Mouse (Mus musculus) lung, postnatal 25 days (tissue): ENCODE results near the gene Ccnd2.

ENCODE experiments used
- DNase-seq: peaks from one replicate; pipeline ENCODE4 v3.0.0; 2022; ENCODE audit warnings: low spot score

Gene Ccnd2

GRCm38 (mm10) chr6:127148526-127149302 is 3.3 kb downstream of the Ccnd2 start:
- no peak for DNase-seq

DNA sequence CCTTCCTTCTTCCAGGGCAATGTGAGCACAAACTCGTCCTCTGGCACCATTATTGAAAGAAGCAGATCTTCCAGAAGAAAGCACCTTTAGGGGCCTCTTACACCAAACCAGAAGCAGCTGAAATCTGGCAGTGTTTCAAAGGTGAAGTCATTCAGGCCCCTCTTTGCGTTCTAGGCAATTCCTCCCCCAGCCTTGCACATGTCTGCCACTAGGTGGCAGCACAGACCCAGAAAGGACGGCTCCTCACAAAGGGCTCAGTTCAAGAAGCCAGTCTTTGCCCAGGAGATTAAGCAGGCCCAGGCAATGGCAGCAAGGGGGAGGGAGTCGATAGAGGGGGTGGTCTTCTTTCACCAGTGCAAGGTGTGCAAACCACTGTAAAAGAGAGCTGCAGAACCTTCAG is 4.3 kb downstream of the Ccnd2 start:
- DNase-seq = peak; percentile 91

DNA sequence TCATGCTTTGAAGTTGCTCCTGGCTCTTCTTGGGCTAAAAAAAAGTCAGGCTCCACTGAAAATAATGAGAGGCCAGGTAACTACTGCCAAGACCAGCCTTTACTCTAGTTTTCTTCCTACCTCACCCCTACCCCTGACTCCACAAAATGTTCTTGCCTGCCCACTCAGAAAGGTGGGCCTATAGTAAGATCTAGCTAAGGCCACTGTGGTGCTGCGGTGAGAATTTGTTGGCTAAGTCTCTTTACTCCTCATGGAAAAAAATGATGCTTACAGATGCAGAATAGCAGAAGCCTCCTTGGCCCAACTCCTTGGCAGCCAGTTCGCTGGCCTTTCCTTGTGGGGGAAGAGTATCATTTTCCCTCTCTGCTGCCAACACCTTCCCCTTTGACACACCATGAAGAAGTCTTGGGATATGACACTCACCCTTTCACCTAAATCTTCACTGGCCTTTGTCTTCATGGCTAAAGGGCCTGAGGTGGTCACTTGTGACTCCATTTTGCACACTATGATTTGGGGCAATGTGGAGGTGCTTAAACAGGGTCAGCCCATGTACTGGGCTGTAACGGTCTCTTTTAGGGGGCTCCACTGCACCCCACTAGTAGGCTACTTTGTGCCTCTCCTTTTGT is 5.6 kb downstream of the Ccnd2 start:
- DNase-seq = no peak

GRCm38 (mm10) chr6:127145464-127146190 is 6.4 kb downstream of the Ccnd2 start:
- DNase-seq = no peak

- DNase-seq = no peak
These were observed 8.3 kb downstream of the Ccnd2 start for GRCm38 (mm10) chr6:127143576-127144288.

- no peak for DNase-seq
These were observed 8.9 kb downstream of the Ccnd2 start for GRCm38 (mm10) chr6:127143124-127143520.

DNA sequence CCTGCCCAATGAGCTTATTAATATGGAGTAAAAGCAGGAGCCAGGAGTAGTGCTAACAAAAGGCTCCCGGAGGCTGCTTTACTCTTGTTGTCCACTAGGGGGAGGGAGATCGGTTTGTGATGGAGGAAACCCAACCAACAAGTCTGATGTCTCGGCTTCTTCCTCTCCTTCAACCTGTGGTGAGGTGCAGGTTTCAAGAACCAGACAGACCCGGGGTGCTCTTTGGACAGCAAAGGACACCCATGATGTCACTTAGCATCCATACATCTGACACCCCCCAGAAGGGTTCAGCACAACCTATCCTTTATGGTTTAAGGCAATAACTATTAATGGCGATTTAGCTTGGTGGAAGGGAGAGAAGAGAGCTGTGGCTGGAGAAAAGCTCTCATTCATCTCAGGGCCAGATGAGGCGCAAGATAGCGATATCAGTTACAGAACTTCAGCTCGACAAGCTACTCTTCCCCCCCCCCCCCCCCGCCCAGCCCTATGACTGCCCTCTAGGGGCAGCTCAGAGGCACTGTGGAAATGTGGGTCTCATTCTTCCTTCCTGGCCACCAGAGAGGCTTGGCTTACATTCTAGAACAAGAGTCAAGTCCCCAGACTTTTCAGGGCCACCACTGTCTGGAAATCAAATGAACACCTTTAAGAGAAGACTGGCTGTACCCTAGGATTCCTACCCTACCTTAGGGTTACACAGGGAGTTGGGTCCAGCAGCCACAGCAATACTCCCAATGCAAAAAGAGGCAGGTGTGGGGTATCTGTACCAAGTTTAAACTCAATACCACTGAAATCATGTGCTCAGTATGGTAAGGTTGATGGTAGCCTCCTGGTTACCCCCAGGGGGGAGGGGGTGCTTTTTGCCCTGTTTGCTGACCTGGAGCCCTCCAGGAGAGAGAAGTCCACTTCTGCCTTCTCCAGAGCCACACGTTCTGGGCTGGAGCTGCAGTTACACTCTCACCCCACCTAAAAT is 9.6 kb downstream of the Ccnd2 start:
- peak; percentile 71 for DNase-seq

DNA sequence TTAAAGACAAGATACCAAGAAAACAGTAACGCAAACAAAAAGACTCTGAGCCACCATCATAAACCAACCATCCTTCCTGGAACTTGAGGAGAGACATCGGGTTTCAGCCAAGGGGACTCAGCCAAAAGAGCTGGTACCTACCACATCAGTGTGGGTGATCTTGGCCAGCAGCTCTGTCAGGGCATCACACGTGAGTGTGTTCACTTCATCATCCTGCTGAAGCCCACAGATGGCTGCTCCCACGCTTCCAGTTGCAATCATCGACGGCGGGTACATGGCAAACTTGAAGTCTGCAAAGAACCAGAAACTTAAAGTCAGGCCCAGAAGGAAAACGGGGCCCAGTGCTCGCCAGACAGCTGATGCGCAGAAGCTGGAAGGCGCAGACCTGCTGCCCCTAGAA is 13.0 kb downstream of the Ccnd2 start:
- no peak for DNase-seq

GRCm38 (mm10) chr6:127133433-127134245 is 18.4 kb downstream of the Ccnd2 start:
- no peak for DNase-seq

- no peak for DNase-seq
These were observed 19.3 kb downstream of the Ccnd2 start for GRCm38 (mm10) chr6:127132719-127133118.

DNA sequence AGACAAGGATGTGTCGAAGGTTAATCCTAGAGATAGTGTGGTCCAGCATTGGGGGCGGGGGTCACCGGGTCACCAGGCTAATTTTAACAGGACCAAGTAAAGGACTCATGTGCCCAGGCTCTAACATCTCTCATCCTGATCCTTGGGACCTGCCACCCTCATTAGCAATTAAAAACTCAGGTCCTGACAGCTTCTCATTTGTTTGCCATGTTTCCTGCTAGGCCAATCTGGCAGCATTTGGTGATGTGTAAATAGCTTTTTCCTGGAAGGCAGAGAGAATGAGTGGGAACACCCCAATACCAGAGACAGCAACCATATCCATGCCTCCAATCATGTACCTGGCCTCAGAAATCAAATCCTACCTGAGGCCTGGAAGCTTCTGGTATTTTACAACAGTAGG is 20.0 kb downstream of the Ccnd2 start:
- no peak for DNase-seq

GRCm38 (mm10) chr6:127130377-127130776 is 21.6 kb downstream of the Ccnd2 start:
- no peak for DNase-seq

- no peak for DNase-seq
These were observed 22.3 kb downstream of the Ccnd2 start for GRCm38 (mm10) chr6:127129659-127130058.

DNA sequence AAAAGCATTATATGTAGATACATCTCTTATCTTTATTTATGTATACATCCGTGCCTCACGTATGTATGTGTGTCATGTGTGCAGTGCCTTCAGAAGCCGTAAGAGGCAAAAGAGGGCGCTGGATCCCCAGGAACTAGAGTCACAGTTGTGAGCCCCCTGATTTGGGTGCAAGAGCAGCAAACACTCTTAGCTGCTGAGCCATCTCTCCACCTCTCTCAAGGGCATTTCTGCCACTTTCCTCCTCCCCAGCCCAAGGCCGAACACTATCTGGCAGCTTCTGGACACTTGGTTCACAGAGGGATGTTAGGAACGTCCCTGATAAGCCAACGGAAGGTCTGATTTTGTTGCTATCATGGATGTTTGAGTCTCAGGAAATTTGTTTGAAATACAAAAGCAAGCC is 28.5 kb downstream of the Ccnd2 start:
- no peak for DNase-seq

GRCm38 (mm10) chr6:127122996-127123395 is 29.0 kb downstream of the Ccnd2 start:
- no peak for DNase-seq

DNA sequence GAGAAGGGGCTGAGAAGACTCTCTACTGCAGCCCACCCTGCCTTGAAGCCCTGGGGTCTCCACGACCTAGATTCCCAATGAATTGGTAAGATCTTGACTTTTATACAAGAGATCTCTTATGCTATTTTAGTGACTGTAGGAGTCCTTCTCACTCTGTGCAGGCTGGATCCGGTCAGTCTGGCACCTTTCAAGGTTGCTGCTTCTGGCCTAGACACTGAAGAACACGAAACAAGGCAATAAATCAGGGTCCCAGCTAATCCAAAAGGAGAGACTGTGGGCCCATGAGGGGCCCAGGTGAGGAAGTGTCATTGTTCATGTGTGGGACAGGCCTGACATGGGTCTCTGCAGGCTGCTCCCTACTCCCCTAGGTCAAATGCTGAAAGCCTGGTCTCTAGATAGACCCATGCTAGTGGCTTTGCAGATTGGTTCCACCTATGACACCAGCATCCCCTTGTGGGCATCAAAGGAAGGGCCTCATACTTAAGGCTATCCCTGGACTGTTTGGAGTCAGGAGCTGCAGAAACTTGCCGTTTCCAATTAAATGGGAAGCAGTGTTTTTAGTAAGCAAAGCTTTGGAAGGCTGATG is 29.7 kb downstream of the Ccnd2 start:
- no peak for DNase-seq

GRCm38 (mm10) chr6:127114753-127115456 is 37.1 kb downstream of the Ccnd2 start:
- DNase-seq = no peak

- peak; percentile 96 for DNase-seq
These were observed 42.5 kb downstream of the Ccnd2 start, which contains the start of gene Tigar for GRCm38 (mm10) chr6:127109402-127109930. Gene Tigar (minus strand): TSS chr6:127109557.
